Mouse (Mus musculus) heart, postnatal 4 days (tissue): ENCODE data around the gene Yju2. TPM values are rescaled to one million over a fixed set of nuclear protein-coding genes. Genes with fewer than 3 reads are reported as not detected.
"Not testable (repeated sequence)": the region's sequence is repeated elsewhere in the genome, so short reads cannot be mapped to it uniquely, and the experiment has no call there.

Source experiments
- DNase-seq: peaks from one replicate; pipeline ENCODE4 v3.0.0; 2021
- total RNA-seq, 2 experiments: library from RNA; stranded (reverse); gene quantifications; 2 replicates each; pipeline ENCODE4 v1.2.3; 2021

Yju2 gene
- total RNA-seq, result 10 to 100 TPM; 14.8 to 14.9 TPM

DNA sequence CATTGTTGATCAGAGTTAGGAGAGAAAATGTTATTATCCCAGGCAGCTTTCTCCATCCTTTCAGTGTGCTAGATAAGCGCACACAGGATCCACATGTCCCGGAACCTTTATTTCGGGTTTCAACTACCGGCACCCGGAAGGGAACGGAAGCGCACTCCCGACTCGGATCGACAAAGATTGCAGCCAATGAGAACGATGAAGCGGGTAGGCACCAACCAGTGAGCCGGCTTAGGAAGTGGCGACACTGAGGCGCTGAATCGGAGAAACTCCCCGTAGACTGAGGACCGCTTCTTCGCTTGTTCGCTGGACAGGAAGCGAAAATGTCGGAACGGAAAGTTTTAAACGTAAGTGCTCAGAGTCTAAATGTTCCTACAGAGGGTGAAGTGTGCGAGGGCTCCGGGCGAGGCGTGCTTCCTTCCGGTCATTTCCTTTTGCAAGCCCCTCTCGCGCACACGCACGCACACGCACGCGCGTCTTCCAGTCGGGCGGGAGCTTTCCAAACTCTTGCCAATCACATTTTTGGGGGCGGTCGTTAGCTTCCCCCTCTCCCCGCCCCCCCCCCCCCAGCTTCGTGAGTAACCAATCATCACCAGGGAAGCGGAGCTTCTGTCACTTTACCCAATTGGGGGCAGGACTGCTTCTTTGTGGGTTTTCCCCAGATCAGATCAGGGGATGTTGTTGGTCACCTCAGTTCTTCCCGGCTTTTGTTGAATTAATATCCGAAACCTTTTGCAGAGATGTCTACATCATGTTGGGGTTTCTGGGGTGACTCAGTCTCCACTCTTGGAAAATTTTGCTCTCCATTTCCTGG lies at the start of gene Yju2:
Gene Yju2, plus strand, starts transcription at position 182 of the 811 bp plus-strand sequence.
- peak; percentile 95 for DNase-seq

DNA sequence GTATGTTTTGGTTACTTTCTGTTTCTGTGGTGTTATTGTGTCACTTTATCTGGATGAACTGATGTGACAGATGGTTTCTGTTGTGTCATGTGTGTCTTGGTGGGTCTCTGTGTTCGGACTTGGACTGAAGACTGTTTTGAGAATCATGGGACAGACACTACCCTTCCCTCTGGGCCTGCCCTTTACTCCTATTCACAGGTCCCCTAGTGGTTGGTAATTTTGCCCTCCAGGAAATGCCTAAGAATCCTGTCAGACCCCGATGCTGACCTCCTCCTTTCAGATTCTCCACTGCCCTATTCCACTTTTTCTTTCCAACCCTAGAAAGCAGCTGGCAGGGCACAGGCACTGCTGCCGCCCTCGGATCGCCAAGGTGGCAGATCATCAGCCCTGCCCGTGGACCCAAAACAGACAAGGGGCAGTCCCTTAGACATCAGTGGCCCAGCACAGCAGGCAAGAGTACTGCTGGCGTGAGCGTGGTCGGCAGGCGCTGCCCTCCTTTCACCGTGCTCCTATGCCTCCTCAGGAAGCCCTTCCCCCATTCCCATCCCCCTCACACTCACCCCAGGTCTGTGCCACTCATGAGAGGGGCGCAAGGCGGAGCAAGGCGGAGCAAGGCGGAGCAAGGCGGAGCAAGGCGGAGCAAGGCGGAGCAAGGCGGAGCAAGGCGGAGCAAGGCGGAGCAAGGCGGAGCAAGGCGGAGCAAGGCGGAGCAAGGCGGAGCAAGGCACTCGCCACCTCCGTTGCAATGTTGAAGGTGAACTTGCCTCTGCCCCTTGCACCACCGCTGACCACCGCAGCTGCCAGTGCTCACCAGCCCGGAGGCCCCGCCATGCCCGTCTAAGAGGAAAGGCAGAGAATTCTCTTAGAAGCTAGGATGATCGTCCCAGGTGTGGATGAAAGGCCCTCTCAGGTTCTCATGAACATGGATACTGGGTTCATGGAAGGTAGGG lies 27.1 kb upstream of the Yju2 start:
- peak; percentile 38 for DNase-seq

DNA sequence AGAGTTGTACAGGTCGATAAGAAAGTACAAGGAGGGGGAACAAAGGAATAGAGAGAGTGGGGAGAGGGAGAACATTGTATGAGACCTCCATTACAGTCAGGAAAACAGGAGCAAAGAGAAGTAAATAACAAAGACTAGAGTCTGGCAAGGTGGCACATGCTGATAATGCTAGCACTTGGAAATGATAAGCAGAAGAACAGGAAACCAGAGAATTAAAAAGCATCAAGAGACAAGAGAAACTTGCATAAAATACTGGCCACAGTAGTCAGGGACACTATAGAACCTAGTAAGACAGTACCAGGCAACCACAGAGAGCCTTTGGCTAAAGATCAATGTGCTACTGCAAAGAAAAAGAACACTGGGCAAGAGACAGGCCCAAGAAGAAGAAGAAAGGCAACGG lies 26.3 kb upstream of the Yju2 start:
- DNase-seq, result no peak

DNA sequence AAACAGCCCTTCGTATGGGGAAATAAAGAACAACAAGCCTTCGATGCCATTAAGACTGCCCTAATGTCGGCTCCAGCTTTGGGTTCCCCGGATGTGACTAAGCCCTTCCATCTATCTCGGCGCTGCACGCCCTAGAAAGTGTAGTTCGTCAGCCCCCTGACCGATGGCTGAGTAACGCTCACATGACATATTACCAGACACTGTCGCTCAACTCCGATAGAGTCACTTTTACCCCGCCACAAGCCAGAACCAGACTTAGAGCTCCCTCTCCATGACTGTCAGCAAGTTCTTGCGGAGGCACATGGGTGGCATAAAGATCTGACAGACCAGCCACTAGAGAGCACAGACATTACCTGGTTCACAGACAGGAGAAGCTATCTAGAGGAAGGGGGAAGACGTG lies 25.7 kb upstream of the Yju2 start:
- no peak for DNase-seq

DNA sequence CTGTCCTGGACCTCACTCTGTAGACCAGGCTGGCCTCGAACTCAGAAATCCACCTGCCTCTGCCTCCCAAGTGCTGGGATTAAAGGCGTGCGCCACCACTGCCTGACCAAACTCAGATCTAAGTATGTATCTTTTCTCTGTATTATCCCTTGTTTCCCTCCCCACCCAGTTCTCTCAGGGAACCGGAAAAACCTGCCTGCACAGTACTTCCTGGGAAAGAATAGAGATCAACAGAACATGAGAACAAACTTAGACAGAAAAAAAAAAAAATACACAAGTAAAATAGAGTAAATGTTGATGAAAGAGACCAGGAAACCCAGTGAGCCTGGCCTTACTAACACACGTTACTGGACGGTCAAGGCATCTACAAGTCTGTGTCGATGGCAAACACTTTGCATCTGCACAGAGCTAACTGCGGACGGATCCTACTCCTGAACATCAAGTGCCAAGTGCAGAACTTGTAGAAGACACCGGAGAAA lies 14.5 kb upstream of the Yju2 start:
- DNase-seq, result not testable (repeated sequence)

DNA sequence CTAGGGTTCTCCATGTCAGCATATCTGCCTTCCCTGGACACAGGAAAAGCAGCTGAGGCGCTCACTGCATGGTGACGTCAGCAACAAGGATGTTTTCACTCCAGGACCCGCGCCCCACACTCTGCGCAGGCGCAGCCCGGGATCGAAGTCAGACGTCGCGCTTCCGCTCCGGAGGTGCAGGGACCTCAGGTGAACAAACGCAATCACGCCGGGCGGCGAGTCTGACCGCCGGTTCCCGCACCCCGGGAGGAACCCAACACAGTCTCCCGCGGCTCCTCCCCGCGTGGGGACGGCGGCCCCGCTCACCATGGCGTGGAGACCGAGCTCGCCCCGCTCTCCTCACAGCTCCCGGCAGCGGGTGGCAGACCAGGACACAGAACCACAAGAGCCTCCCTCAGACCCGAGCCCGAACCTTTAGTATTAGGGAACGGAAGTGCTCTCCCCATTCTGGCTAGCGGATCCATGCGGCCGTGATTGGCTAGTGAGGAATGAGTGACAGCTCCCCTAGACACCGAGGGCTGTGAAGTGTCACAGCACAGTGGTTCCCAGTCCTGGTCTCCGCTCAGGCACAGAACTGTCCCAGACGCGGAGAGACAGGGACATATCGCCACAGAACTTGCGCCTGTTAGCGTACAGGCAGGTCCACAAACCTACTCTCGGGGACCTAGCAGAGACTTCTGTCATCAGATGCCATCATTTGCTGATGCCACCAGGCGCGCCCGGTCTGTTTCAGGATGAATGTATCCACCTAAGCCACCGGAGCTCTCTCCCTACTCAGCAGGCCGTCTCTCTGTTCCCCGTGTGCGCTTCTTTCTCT lies 13.8 kb upstream of the Yju2 start:
- peak; percentile 94 for DNase-seq

DNA sequence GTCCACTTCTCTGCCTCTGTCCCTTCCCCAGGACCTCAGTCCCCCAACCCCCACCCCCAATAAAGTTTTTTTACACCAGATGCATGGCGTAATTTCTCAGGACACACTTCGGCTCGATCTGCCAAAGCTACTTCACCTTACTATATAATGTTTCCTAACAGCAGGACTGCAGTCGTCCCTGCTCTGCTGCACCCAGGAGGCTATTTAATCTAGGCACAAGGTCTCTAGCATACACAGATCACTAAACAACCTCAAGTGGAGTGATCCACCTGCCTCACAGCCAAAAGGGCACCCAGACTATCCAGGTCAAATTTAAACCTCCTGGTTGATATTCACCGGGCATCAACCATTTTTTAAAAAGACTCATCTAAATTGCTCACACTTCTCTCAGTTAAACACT lies 13.2 kb upstream of the Yju2 start:
- DNase-seq, result no peak

DNA sequence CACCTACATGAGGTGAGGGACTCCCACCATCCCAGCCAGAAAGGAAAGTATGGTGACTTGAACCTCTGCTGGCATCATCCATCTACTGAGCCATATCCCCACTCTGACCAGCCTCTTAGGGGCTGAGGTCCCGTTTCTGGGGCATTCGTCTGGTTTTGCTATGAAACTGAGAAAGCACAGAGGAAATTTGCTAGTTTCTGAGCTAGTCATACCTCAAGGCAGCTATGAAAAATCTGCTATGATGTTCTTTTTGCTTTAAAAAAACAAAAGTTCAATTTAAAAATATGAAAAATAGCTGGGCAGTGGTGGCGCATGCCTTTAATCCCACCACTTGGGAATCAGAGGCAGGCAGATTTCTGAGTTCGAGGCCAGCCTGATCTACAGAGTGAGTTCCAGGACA lies 10.3 kb upstream of the Yju2 start:
- no peak for DNase-seq

DNA sequence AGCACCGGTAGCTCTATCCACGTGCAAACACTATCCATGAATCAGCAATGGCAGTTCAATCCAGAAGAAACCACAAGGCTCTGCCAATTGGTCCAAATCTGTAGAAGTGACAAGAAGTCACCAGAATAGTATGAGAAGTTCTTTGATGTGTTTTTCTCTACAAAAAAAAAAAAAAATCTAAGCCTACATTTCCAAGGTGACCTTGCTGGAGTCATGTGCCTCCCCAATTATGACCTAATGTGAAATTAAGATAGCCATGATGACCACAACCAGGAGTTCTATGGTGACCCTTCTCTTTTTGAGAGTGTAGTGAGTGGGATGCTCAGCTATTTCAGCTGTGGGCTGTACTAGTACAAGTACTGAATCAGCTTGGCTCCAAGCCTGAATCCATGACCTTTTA lies 9.5 kb upstream of the Yju2 start, which contains the start of gene Zfp119b:
Gene Zfp119b, minus strand, starts transcription at position 101 of the 400 bp plus-strand sequence.
- DNase-seq, result no peak

DNA sequence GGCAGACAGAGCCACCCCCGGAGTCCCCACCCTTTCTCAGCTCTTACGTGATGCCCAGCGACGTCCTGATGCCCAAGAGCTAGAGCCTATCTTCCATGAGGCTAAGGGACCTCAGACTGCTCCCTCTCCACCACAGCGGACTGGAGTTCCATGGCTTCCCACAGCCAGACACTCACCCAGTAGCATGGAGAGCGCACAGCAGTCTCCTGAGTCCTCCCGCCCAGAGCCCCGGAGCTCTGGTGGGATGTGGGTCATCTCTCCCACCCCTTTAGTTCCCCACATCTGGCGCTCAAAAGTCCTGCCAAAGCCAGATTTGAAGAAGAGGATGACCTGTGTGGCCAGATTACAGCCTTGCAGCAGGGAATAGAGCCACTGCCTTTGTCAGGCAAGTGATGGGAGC lies 8.3 kb upstream of the Yju2 start:
- DNase-seq, result no peak

DNA sequence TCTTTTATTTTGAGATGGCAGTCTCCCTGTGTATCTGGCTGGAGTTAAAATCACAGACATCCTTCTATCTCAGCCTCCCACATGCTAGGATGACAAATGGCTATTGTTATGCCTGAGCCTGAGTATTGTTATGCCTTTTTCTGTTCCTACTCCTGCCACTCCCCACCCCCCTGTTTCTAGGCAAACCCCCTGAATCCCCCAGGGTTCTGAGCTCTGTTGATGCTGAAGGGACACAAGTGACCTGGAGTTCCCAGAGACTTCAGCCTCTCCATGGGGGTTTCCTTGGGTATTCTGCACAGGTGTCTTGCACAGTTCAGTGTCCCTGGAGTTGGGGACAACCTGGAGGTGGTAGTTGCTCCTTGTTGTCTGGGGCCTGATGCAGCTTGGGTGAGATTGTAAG lies 6.9 kb upstream of the Yju2 start:
- no peak for DNase-seq

DNA sequence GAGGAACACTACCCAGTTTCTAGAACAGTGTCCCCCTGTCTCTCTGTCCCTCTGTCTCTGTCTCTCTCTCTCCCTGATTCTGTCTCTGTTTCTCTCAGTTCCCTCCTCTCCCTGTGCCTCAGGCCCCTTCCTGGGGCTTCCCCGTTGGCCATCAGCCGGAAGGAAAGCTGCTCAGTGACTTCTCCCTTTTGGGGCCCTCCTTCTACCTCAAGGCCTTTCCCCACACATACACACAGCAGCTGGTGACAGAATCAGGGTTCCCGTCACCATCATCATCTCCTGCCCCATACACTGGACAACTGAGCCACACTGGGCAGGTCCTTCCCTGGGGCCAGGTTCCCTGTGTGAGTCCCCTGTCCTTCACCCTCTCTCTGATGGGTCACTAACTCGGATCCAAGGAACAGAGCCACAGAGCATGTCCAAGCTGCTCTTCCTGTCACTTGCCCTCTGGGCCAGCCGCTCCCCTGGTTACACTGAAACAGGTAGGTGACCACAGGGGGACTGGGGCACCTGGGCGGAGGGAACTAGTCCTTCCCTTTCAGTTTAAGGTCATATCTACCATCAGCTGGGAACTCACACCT lies 6.4 kb upstream of the Yju2 start, which contains the start of gene Ebi3:
Gene Ebi3, plus strand, starts transcription at position 194 of the 581 bp plus-strand sequence.
- no peak for DNase-seq

DNA sequence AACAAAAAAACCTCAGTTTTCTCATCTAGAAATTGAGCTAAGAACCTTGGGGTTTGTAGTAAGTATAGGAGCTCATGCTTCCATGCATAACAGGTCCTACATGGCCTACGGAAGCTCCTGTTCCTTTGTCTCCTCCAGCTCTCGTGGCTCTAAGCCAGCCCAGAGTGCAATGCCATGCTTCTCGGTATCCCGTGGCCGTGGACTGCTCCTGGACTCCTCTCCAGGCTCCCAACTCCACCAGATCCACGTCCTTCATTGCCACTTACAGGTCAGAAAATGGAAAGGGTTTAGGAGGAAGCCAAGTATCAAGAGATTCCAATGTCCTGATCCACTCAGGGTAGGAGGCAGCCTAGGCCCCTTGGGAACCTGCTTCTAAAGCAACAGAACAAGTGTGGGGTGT lies 5.1 kb upstream of the Yju2 start:
- no peak for DNase-seq

DNA sequence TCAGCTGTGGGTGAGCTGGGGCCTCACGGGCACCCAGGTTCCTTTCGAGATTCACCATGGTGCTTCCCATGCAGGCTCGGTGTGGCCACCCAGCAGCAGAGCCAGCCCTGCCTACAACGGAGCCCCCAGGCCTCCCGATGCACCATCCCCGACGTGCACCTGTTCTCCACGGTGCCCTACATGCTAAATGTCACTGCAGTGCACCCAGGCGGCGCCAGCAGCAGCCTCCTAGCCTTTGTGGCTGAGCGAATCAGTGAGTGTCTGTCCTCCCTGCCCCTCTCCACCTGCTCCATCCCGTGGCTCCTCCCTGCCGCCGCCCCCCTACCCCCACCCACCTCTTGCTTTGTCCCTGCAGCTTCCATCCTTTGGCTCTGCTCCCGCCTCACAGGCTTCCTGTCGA lies 4.7 kb upstream of the Yju2 start:
- DNase-seq, result no peak

DNA sequence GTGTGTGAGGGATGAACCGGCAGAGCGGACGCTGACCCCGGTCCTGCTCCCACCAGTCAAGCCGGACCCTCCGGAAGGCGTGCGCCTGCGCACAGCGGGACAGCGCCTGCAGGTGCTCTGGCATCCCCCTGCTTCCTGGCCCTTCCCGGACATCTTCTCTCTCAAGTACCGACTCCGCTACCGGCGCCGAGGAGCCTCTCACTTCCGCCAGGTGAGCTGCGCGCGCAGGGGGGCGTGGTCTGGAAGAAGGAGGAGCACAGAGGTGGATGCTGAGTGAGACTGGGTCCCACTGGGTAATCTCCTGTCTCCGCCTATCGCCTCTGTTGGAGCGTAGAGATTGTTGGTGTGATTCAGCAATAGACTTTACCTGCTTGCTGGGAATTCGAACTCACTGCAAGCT lies 2.8 kb upstream of the Yju2 start:
- DNase-seq, result peak; percentile 53

DNA sequence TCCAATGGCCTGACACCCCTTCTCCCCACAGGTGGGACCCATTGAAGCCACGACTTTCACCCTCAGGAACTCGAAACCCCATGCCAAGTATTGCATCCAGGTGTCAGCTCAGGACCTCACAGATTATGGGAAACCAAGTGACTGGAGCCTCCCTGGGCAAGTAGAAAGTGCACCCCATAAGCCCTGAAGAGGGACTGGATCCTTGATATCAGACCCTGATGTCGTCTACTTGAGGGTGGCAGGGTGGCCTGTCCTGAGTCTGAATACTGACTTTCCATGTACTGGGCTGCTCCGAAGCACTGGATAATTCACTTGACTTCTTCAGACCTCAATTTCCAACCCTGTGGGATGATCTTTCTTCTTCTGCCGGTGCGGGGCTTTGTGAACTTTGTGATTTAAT lies 2.3 kb upstream of the Yju2 start:
- no peak for DNase-seq

DNA sequence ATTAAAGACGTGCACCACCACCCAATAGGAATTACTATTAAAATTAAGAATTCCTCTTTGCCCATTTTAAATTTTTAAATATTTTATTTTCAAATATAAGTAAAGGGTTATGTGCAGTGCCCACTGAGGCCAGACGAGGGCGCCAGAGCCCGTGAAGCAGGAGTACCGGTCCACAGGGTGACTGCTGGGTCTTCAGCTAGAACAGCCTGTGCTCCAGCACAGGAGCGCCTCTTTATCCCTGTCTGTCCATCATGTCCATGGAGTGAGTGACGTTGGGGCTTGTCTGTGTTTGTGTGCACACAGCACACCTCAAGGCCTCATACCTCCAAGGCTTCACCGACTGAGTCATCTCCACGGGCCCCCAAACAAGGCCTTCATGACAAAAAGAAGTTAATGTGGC lies 1.7 kb upstream of the Yju2 start:
- DNase-seq, result peak; percentile 82

DNA sequence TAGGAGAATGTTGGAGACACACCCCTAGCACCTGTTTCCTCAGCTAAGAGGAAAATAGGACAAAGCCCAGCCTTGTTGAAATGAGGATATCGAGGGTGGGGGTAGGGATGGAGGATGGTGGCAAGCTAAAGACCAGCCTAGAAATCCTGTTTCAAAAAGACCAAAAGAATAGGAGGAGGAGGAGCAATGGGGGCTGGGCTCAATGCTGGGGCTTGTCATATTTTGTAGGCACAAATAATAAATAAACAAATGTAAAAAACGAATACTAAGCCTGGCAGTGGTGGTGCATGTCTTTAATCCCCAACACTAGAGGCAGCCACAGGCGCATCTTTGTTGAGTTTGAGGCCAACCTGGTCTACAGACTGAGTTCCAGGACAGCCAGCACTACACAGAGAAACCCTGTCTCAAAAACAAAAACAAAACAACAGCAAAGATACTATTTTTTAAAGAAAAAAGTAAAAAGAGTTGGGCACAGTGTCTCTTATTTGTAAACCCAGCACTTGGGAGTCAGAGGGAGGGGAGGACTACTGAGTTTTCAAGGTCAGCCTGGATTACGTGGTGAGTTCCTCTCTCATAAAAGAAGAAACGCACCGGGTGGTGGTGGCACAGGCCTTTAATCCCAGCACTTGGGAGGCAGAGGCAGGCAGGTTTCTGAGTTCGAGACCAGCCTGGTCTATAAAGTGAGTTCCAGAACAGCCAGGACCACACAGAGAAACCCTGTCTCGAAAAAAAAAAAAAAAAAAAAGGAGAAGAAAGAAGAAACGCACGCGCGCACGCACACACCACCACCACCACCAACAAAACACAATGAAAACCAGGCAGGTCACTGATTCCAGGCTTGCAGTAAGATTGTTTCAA lies 944 bp upstream of the Yju2 start:
- no peak for DNase-seq

DNA sequence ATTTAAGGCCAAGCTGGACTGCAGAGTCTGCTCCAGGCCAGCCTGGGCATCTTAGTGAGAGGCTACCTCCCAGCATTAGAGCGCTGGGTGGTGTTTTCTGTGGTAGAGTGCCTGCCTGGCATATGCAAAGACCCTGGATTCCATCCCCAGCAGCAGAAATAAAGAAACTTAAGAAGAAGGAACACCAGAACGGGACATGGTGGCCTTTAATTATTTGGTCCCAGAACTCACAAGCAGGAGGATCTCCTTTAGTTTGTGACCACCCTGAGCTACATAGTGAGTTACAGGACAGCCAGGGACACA lies 364 bp upstream of the Yju2 start:
- no peak for DNase-seq

DNA sequence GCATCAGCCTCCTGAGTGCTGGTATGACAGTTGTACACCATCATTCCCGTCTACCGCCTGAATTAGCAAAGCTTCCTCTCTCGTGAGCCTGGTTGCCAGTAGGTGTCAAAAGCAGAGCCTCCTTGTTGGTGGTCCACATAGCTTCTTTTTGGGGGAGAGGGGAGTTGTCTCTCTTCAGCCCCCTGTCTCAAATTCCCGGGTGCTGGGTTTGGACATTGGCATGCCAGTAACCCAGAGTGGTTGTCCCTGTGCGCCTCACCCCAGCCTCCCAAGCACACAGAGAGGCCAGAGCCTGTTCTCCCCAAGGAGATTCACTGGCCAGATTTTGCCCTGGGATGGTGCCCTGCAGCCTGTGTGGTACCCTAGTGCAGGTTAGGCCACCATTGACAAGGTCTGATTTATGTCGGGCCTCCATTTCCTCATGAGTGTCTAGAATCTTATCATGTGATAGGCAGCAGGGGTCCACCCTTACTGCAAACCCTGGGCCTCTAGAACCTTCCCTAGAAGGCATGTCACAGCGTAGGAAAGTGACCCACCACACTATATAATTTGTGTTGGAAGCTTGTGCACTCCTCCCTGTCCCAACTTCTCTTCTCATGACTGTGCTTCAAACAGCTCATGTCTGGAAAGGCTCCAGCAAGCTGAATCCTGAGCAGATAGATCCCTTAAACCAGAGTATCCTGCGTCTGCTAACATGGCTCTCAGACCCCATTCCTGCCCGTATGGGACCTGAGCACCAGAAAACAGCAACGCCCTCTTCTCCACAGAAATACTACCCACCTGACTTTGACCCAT lies 1.2 kb downstream of the Yju2 start:
- no peak for DNase-seq
